Mouse (Mus musculus) testis, adult 2 months (tissue): ENCODE data around the gene Ptpn23. TPM values are rescaled to one million over a fixed set of nuclear protein-coding genes. Genes with fewer than 3 reads are reported as not detected.
"Not testable (repeated sequence)": the region's sequence is repeated elsewhere in the genome, so short reads cannot be mapped to it uniquely, and the experiment has no call there.

Experiments
- H3K27ac ChIP-seq: fragments of 200-500 bp; 2 replicates; pipeline ENCODE4 v1.5.1; 2012; ENCODE audit warnings: low read depth, low read length; ENCODE audit not compliant: control insufficient read depth, insufficient read depth
- H3K27me3 ChIP-seq: fragments of 200-500 bp; 2 replicates; pipeline ENCODE4 v1.6.1; 2012; ENCODE audit warnings: mild to moderate bottlenecking, low read length, moderate library complexity; ENCODE audit not compliant: control insufficient read depth, insufficient read depth
- H3K36me3 ChIP-seq: fragments of 200-500 bp; 2 replicates; pipeline ENCODE4 v1.6.1; 2012; ENCODE audit warnings: mild to moderate bottlenecking, low read length; ENCODE audit not compliant: control insufficient read depth, insufficient read depth
- H3K4me1 ChIP-seq: fragments of 200-500 bp; 2 replicates; pipeline ENCODE4 v1.6.1; 2012; ENCODE audit warnings: low read length; ENCODE audit not compliant: control insufficient read depth, insufficient read depth
- H3K4me3 ChIP-seq: fragments of 200-500 bp; 2 replicates; pipeline ENCODE4 v1.5.1; 2012; ENCODE audit warnings: low read depth, mild to moderate bottlenecking, low read length, moderate library complexity, mixed read lengths; ENCODE audit not compliant: control insufficient read depth
- CTCF ChIP-seq: fragments of 200-500 bp; IDR thresholded peaks from 2 replicates; pipeline ENCODE4 v1.5.1; 2012; ENCODE audit warnings: low read depth, mild to moderate bottlenecking, inconsistent platforms, low read length, moderate library complexity; ENCODE audit not compliant: control insufficient read depth, insufficient read depth, insufficient replicate concordance
- POLR2A ChIP-seq: fragments of 200-500 bp; IDR thresholded peaks from 2 replicates; pipeline ENCODE4 v1.6.1; 2012; ENCODE audit warnings: low read depth, mild to moderate bottlenecking, inconsistent platforms, low read length, moderate library complexity; ENCODE audit not compliant: control insufficient read depth
- polyA plus RNA-seq: library from polyadenylated mRNA; depleted of rRNA; stranded (reverse); fragments of >200 nt; gene quantifications from 2 replicates; pipeline ENCODE4 v1.2.3, GENCODE M21; 2012

The Ptpn23 gene
- polyA plus RNA-seq, 1 experiment: 32.3 TPM

- no peak overlapping the region for H3K27ac ChIP-seq
- TF ChIP-seq CTCF (no peak), POLR2A (no peak)
- H3K4me1 ChIP-seq: peaks cover 2% of the 10 kb centered on the region
- no peak overlapping the region for H3K4me3 ChIP-seq
- H3K36me3 ChIP-seq: peaks cover 5% of the 10 kb centered on the region; the same call in 1 of the 2 replicates
- H3K27me3 ChIP-seq: no peaks in the 10 kb centered on the region
Measured at GRCm38 (mm10) chr9:110431241-110431640, 23.2 kb upstream of the Ptpn23 start.

GRCm38 (mm10) chr9:110419511-110420112, 11.6 kb upstream of the Ptpn23 start, which contains the start of gene Ngp:
TSS of gene Ngp (plus strand) at chr9:110419747.
- H3K36me3 ChIP-seq: no peaks in the 10 kb centered on the region
- no peak for TF ChIP-seq POLR2A
- no peaks in the 10 kb centered on the region for H3K27me3 ChIP-seq
- no peaks in the 10 kb centered on the region for H3K4me1 ChIP-seq
- H3K27ac ChIP-seq: no peak within 1 kb of the TSS
- H3K4me3 ChIP-seq: no peak within 1 kb of the TSS

- Histone ChIP-seq H3K4me3 (no peak overlapping the region), H3K27me3 (no peaks in the 10 kb centered on the region), H3K27ac (no peak overlapping the region), H3K36me3 (no peaks in the 10 kb centered on the region), H3K4me1 (no peaks in the 10 kb centered on the region; the same call in none of the 2 replicates)
- peak; percentile 34; the same call in 1 of the 2 replicates for TF ChIP-seq CTCF
- TF ChIP-seq POLR2A: no peak
Measured at GRCm38 (mm10) chr9:110413785-110414184, 5.8 kb upstream of the Ptpn23 start.

GRCm38 (mm10) chr9:110412926-110413325, 4.9 kb upstream of the Ptpn23 start:
- Histone ChIP-seq H3K4me3 (no peak overlapping the region), H3K4me1 (peaks cover 2% of the 10 kb centered on the region), H3K36me3 (no peaks in the 10 kb centered on the region), H3K27me3 (no peaks in the 10 kb centered on the region), H3K27ac (no peak overlapping the region)
- TF ChIP-seq POLR2A (no peak), CTCF (no peak)

- H3K27me3 ChIP-seq: no peaks in the 10 kb centered on the region
- peaks cover 8% of the 10 kb centered on the region for H3K4me1 ChIP-seq
- TF ChIP-seq CTCF: peak; percentile 69; the same call in 1 of the 2 replicates
- TF ChIP-seq POLR2A: no peak
- no peak overlapping the region for H3K4me3 ChIP-seq
- no peaks in the 10 kb centered on the region for H3K36me3 ChIP-seq
- H3K27ac ChIP-seq: no peak overlapping the region
Measured at GRCm38 (mm10) chr9:110410908-110411887, 3.2 kb upstream of the Ptpn23 start.

- H3K27ac ChIP-seq: peak overlapping the region; percentile 81
- H3K27me3 ChIP-seq: no peaks in the 10 kb centered on the region
- no peak for TF ChIP-seq POLR2A
- TF ChIP-seq CTCF: no peak
- peaks cover 8% of the 10 kb centered on the region for H3K4me1 ChIP-seq
- no peaks in the 10 kb centered on the region for H3K36me3 ChIP-seq
- peak overlapping the region; percentile 96 for H3K4me3 ChIP-seq
Measured at GRCm38 (mm10) chr9:110407311-110408098, 508 bp downstream of the Ptpn23 start.

- H3K4me3 ChIP-seq, H3K27ac ChIP-seq, H3K36me3 ChIP-seq, H3K4me1 ChIP-seq, H3K27me3 ChIP-seq: not testable (repeated sequence)
Measured at GRCm38 (mm10) chr9:110403240-110403639, 4.8 kb downstream of the Ptpn23 start.
